Mouse (Mus musculus): Measurements from ENCODE around the gene Magel2. TPM values are rescaled to one million over a fixed set of nuclear protein-coding genes. Genes with fewer than 3 reads are reported as not detected.

The Magel2 gene
- total RNA-seq (2021) = 1 to 10 TPM; 1.3 to 2.4 TPM
- long read RNA-seq, experiment 1 = 0 reads
- long read RNA-seq, experiment 2, full-length matches to known transcripts = 1 of 1 reads
- long read RNA-seq, experiment 2, partial matches to known transcripts = 0 of 1 reads
- long read RNA-seq, experiment 2, other reads (novel, unspliced or antisense) = 0 of 1 reads

GRCm38 (mm10) chr7:62376510-62377304, at the start of gene Magel2:
TSS of gene Magel2 (plus strand) at chr7:62377010.
- peak; percentile 32 to 46 for DNase-seq

GRCm38 (mm10) chr7:62345411-62345810, 31.4 kb upstream of the Magel2 start:
- no peak for DNase-seq

DNA sequence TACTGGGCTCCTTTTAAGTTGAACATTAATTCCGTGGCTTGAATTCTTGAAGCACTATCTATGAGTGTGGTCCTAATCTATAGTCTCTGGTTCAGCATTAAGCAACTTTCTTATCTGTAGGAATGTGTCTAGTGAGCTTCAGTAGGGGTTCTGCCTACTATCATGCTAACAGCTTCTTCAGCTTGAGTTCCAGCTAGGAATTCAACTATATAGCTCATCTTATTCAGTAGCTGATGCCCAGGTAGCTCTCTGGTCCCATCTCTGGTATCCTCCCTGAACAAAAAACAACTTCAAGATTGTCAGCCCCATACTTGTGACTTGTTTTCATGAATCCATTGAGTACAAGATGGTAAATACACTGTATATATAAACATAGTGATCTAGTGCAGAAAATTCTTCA, 30.5 kb upstream of the Magel2 start, which contains the start of gene Ndn:
Gene Ndn (plus strand): TSS at position 301 of the 400 bp plus-strand sequence.
- DNase-seq = no peak

DNA sequence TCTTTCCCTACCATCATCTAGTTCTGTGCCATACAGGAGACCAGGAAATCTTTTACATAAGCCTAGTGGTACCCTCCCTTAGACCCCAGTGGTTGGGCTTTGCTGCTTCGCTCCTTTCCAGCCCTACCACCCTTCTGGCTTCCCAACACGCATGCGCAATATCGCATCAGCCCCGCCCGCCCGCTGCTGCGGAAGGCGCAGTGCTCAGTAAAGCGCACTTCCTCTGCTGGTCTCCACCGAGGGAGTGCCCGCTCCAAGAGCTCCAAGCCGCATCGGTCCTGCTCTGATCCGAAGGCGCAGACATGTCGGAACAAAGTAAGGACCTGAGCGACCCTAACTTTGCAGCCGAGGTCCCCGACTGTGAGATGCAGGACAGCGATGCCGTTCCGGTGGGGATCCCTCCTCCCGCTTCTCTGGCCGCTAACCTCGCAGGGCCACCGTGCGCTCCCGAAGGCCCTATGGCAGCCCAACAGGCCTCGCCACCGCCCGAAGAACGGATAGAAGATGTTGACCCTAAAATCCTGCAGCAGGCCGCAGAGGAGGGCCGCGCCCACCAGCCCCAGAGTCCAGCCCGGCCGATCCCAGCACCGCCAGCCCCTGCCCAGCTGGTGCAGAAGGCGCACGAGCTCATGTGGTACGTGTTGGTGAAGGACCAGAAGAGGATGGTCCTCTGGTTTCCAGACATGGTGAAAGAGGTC, 28.6 kb upstream of the Magel2 start:
- peak; percentile 83 to 84 for DNase-seq

- DNase-seq = peak; percentile 2 to 7
Observed at GRCm38 (mm10) chr7:62348804-62349190, 28.0 kb upstream of the Magel2 start.

- no peak for DNase-seq
Observed at GRCm38 (mm10) chr7:62351266-62351665, 25.5 kb upstream of the Magel2 start.

- no peak for DNase-seq
Observed at GRCm38 (mm10) chr7:62365039-62365636, 11.7 kb upstream of the Magel2 start.

DNA sequence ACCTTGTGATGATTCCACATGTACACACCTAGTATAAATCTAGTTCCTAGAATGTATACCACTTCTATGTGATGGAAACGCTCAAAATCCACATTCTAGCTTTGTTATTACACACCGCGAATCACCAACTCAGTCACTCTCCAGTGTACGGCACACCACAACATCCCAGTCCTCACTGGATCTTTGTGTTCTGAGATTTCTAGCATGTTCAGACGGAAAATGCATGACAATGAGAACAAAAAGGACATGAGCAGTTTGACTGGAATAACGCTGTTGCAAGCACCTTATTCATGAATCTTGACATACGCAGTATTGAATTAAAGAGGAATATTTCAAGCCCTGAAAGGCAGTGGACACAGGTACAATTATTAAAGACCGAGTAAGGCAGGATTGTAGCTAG, 10.1 kb upstream of the Magel2 start:
- no peak for DNase-seq

DNA sequence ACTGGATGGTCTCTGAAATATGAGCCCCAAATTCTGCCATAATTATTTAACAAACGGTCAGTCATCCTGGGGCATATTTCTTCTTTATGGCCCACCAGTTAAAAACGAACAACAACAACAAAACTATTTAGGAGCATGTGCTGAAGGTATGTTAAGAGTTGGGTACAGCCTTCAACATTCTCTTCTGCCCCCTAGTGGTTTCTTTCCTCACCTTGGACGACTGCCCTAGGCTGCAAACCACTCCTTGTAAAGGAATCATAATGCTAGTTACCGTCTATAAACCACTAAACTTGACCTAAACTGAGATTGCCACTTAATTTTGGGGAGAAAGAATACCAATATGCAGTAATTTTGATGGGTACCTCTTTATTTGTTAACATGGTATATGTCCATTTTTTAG, 1.2 kb upstream of the Magel2 start:
- DNase-seq = peak; percentile 50 to 57

DNA sequence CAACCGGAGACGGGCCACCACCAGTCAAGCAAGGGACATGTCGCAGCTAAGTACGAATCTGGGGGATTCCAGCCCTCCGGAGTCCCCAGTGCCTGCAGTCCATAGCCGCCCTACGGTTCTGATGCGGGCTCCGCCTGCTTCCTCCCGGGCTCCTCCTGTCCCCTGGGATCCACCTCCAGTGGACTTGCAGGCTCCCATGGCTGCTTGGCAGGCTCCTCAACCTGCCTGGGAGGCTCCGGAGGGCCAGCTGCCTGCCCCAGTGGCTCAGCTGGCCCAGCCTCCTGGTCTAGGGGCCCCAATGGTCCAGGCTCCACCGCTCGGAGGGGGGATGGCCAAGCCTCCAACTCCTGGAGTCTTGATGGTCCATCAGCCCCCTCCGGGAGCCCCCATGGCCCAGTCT, 503 bp downstream of the Magel2 start:
- peak in 1 of 2 experiments; percentile 19 for DNase-seq

DNA sequence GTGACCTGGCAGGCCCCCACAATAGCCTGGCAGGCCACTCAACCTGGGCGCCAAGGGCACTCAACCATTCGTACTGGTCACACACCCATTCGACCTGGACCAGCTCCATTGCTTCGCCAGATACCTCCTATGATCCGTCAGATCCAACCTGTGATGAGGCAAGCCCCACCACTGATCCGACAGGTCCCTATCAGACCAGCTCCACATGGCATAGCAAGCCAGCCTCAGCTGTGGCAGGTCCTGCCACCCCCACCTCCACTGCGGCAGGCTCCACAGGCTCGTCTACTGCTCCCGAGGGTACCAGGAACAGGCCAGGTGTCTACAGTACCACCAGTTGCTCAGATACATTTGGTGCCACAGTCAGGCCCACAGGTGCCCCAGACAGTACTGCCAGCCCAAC, 1.7 kb downstream of the Magel2 start:
- DNase-seq = no peak

DNA sequence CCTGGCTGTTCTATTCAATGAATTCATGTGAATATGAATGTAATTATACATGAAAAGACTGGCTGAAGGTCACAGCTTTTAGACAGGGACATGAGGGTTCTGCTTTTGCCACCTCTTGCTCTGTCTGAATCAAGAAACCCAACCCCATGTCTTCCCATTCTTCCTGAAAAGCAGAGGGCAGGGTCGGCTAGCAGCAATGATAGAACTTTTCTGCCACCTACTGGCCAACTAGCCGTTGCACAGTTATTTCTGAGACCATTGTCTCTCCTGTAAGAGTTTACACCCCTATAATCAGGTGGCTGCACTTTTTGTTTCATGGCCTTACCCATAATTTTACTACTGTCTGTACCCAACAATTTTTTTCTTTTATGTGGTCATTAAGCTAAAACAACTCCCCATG, 5.6 kb downstream of the Magel2 start:
- peak; percentile 43 to 58 for DNase-seq

- no peak for DNase-seq
Observed at GRCm38 (mm10) chr7:62388291-62388690, 11.5 kb downstream of the Magel2 start.

GRCm38 (mm10) chr7:62392202-62392601, 15.4 kb downstream of the Magel2 start:
- no peak for DNase-seq

DNA sequence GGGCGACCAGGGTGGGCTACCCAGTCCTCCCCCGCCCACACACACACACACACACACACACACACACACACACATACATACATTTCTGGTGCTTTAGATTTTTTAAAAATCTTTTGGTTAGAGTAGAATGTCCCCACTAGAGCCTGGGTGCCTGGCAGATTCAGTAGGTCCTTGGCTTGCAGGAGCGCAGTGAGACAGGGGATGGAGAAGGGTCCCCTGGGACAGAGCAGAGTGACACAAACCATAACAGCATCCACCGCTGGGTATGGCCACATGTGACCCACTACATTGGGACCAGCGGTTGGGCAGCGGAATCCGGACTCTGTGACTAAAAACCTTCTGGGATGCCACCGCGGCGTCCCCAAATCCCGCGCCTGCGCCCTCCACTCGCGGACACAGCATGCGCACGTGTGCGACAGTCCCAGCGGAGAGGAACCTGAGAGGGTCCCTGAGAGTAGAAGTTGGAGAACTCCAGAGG, 29.8 kb downstream of the Magel2 start:
- DNase-seq = no peak

GRCm38 (mm10) chr7:62407803-62408202, 31.0 kb downstream of the Magel2 start:
- DNase-seq = no peak

GRCm38 (mm10) chr7:62415222-62415621, 38.4 kb downstream of the Magel2 start:
- DNase-seq = no peak

DNA sequence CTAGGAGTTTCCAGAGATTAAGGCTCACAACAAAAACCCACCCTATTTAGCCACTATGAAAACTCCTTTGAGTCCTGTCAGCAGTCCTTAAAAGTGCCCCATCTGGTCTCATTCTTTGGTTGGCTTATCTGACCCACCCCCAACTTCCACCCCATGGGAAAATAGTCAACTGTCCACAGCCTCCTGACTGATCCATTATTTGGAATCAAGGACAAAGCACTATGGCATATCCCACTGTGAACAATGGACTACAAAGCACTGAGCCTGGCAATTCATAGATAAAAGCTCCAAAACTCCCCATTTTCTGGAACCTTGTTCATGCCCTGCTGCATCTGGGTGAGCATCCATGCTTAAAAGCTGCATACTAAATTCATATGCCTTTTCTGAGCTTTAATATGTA, 39.4 kb downstream of the Magel2 start:
- no peak for DNase-seq

DNA sequence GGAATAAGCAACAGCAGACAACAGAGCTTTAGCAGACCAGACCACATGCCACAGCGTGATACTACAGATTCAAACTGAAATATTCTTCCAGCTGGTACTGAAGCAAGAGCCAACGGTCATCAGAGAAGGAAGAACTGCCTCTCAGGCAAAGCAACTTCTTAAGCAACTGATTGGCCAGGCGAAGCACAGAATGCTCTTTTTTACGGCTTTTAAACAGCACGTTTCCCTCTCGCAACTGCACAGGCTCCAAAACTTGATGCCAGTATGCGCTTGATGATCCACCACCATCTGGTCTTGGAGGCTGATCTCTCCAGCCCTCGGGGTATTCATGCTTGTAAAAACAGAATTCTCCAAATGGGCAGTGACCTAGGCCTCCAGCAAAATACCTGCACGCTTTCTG, 41.5 kb downstream of the Magel2 start:
- DNase-seq = no peak

DNA sequence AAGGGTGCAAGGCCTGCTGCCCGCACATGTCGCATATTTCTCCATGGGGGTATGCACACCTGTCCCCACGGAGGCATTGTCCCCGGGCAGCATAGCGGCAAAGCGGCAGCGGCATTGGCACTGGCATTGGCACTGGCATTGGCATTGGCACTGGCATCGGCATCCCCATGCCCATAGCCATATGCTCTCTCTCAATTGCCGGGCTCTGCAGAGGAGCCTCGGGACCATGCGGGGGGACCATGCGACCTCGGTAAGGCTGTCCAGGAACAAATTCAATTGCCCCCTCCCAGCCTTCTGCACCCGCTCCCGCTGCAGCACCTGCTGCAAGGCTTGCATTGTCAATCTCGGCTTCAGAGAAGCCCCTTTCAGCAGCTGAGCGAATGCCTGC, 42.3 kb downstream of the Magel2 start:
- no peak for DNase-seq

- peak; percentile 74 to 75 for DNase-seq
Observed at GRCm38 (mm10) chr7:62419493-62420360, 42.9 kb downstream of the Magel2 start, which contains the start of gene Mkrn3. TSS of gene Mkrn3 (minus strand) at chr7:62420139.

GRCm38 (mm10) chr7:62420566-62420965, 43.8 kb downstream of the Magel2 start:
- no peak for DNase-seq

Data from adrenal gland, postnatal 36 days (tissue).